Comparison of ENCODE assay signal across 20 mouse cellular contexts in the genomic region with DNA sequence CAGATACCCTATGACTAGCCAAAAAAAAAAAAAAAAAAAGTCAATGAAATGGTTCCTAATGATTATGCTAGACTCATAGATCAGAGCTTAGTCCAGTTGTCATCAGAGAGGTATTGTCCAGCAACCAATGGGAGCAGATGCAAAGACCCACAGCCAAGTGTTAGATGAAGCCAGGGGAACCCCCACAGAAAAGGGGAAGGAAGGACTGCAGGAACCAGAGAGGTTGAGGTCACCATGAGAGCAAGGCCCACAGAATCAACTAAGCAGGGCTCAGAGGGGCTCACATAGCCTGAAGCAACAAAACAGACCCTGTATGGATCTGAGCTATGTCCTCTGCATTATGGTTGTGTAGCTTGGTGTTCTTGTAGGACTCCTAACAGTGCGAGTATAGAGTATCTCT. TPM values are rescaled to one million over a fixed set of nuclear protein-coding genes. Genes with fewer than 3 reads are reported as not detected.
DNase-seq lines count a peak whose midpoint lies in the region; ATAC-seq and TF ChIP-seq lines count a peak whose summit lies in the region.
"Had no signal": no experiment of that assay in that cellular context is flagged by ENCODE, and none has a peak within 500 bp of the region (broad histone marks: within the 10 kb centered on the region; RNA-seq: fewer than 3 reads in every experiment).

No protein-coding gene starts in this region.

- DNase-seq in kidney, postnatal 10 days = peak; percentile 0
- no peak for DNase-seq in kidney, adult 2 months
- peak; percentile 6 for DNase-seq in splenic B cell, adult 2 months (ENCODE audit: low read depth, low spot score)
- DNase-seq in layer of hippocampus, postnatal 14 days (ENCODE audit: low spot score in 2 of 2) = no peak
- DNase-seq: adrenal gland, postnatal 10 days; cerebellum, adult 18-20 months; cerebellum, adult 9-11 months; cerebellum, postnatal 36 days; gastrocnemius, postnatal 10 days; heart, postnatal 14 days; kidney, adult 11 months had no signal

- H3K4me3 ChIP-seq in kidney, adult 2 months (ENCODE audit: insufficient read depth, low read depth, low read length) = no peak overlapping the region
- H3K4me3 ChIP-seq in bone marrow macrophage, adult 2 months (ENCODE audit: insufficient read depth, low read length) = no peak overlapping the region
- no peak overlapping the region for H3K4me3 ChIP-seq in forebrain, embryonic 16.5 days (replicated peaks; ENCODE audit: low read length)
- H3K4me3 ChIP-seq: embryonic facial prominence, embryonic 10.5 days; heart, embryonic 15.5 days; hindbrain, embryonic 15.5 days had no signal

- no peak overlapping the region for H3K27ac ChIP-seq in kidney, adult 2 months (ENCODE audit: insufficient read depth, low read depth, low read length)
- H3K27ac ChIP-seq in bone marrow macrophage, adult 2 months (ENCODE audit: insufficient read depth, low read depth, low read length) = peak overlapping the region; percentile 18; the same call in 1 of the 2 replicates
- no peak overlapping the region for H3K27ac ChIP-seq in forebrain, embryonic 16.5 days (ENCODE audit: low read length)
- H3K27ac ChIP-seq: embryonic facial prominence, embryonic 10.5 days; heart, embryonic 15.5 days; hindbrain, embryonic 15.5 days had no signal

- TF ChIP-seq POLR2A in kidney, adult 2 months (IDR thresholded peaks at IDR 0.05; ENCODE audit: low read depth, low read length) = no peak
- no peak for TF ChIP-seq POLR2A in bone marrow macrophage, adult 2 months (IDR thresholded peaks at IDR 0.05; ENCODE audit: borderline replicate concordance, low read depth, low read length)

- no peaks in the 10 kb centered on the region for H3K36me3 ChIP-seq in kidney, adult 2 months (ENCODE audit: control insufficient read depth, insufficient read depth, low read length)
- no peaks in the 10 kb centered on the region for H3K36me3 ChIP-seq in splenic B cell, adult 2 months (ENCODE audit: control insufficient read depth, insufficient read depth, low read length, poor library complexity, severe bottlenecking)
- no peaks in the 10 kb centered on the region for H3K36me3 ChIP-seq in forebrain, embryonic 16.5 days (ENCODE audit: control insufficient read depth, insufficient read depth)
- H3K36me3 ChIP-seq: embryonic facial prominence, embryonic 10.5 days; heart, embryonic 15.5 days; hindbrain, embryonic 15.5 days had no signal

- TF ChIP-seq CTCF in kidney, adult 2 months (conservative IDR thresholded peaks at IDR 0.05; ENCODE audit: insufficient read depth, insufficient read length, low read depth, low read length) = no peak
- TF ChIP-seq CTCF in bone marrow macrophage, adult 2 months (IDR thresholded peaks at IDR 0.05; ENCODE audit: low read depth, low read length) = no peak

- no peak overlapping the region for H3K4me2 ChIP-seq in forebrain, embryonic 16.5 days (ENCODE audit: low read length)
- H3K4me2 ChIP-seq: heart, embryonic 15.5 days; hindbrain, embryonic 15.5 days had no signal

- peak; percentile 98 to 99 for ATAC-seq in hematopoietic stem cell, adult 5-6 weeks (replicated peaks in 1 of 2; ENCODE audit: insufficient read depth in 1 of 2, low FRiP score in 2 of 2, low TSS enrichment in 1 of 2, low read depth in 1 of 2, poor library complexity in 2 of 2, severe bottlenecking in 2 of 2)
- ATAC-seq in forebrain, embryonic 16.5 days = no peak
- ATAC-seq: forebrain, embryonic 14.5 days had no signal

- H3K9me3 ChIP-seq in forebrain, embryonic 16.5 days (ENCODE audit: control insufficient read depth, low read length) = no peaks in the 10 kb centered on the region
- H3K9me3 ChIP-seq: embryonic facial prominence, embryonic 10.5 days; heart, embryonic 15.5 days; hindbrain, embryonic 15.5 days had no signal

- WGBS in kidney, adult 2 months = 70% methylated on average over 1 of the region's 1 CpGs
- WGBS in forebrain, embryonic 16.5 days = 73% methylated on average over 1 of the region's 1 CpGs

- no peaks in the 10 kb centered on the region for H3K27me3 ChIP-seq in kidney, adult 2 months (replicated peaks; ENCODE audit: control insufficient read depth, insufficient read depth, low read length)
- H3K27me3 ChIP-seq in splenic B cell, adult 2 months (ENCODE audit: control insufficient read depth, insufficient read depth, low read length, poor library complexity, severe bottlenecking) = no peaks in the 10 kb centered on the region
- no peaks in the 10 kb centered on the region for H3K27me3 ChIP-seq in forebrain, embryonic 16.5 days (replicated peaks; ENCODE audit: control insufficient read depth, insufficient read depth, low read length)
- H3K27me3 ChIP-seq: heart, embryonic 15.5 days; hindbrain, embryonic 15.5 days had no signal

- no peaks in the 10 kb centered on the region for H3K4me1 ChIP-seq in kidney, adult 2 months (ENCODE audit: control insufficient read depth, insufficient read depth, low read length)
- H3K4me1 ChIP-seq in bone marrow macrophage, adult 2 months (ENCODE audit: control insufficient read depth, insufficient read depth, low read length) = peaks cover 16% of the 10 kb centered on the region
- no peaks in the 10 kb centered on the region for H3K4me1 ChIP-seq in forebrain, embryonic 16.5 days (replicated peaks; ENCODE audit: control insufficient read depth, insufficient read depth, low read length)
- H3K4me1 ChIP-seq: embryonic facial prominence, embryonic 10.5 days; heart, embryonic 15.5 days; hindbrain, embryonic 15.5 days had no signal

- H3K9ac ChIP-seq in forebrain, embryonic 16.5 days (replicated peaks; ENCODE audit: low read depth, low read length) = no peak overlapping the region
- H3K9ac ChIP-seq: heart, embryonic 15.5 days; hindbrain, embryonic 15.5 days had no signal

RNA-seq across cellular contexts. Expression of gene Cds1, which starts 11.2 kb away (rescaled TPM):
- polyA plus RNA-seq in kidney, adult 2 months (2012; rRNA removed) = 35.5 and 37.3 TPM in 2 replicates
- 13.6 and 14.4 TPM in 2 replicates for polyA plus RNA-seq in bone marrow macrophage, adult 2 months (2012; ENCODE audit: insufficient read depth, insufficient read length, missing spikeins)
- 11.9 and 16.2 TPM in 2 replicates for total RNA-seq in hematopoietic stem cell, adult 5-6 weeks (2017)
- total RNA-seq in layer of hippocampus, postnatal 14 days (2021) = 10 to 100 TPM; 57.2 to 58.8 TPM
- polyA plus RNA-seq in forebrain, embryonic 16.5 days (2015; fragmentation: Nextera tagmentation; extraction: Ambion mirVana) = 4.2 and 4.5 TPM in 2 replicates
- total RNA-seq: MEL had no signal
- polyA plus RNA-seq: C2C12 had no signal

Comparison
In these comparisons a context has a peak if more than half of its experiments do, and no peak if none do; other contexts are left out.
1. DNase-seq: peak in kidney, postnatal 10 days (single experiment) and splenic B cell, adult 2 months (single experiment); none in kidney, adult 2 months (single experiment) and layer of hippocampus, postnatal 14 days (0 of 2).